Mouse (Mus musculus) stomach, embryonic 16.5 days (tissue): ENCODE data around the gene Pml. TPM values are rescaled to one million over a fixed set of nuclear protein-coding genes. Genes with fewer than 3 reads are reported as not detected.

ENCODE experiments used
- ATAC-seq: fragments of 200-750 bp; cut with Nextera tagmentation; 2 replicates; pipeline ENCODE4 v1.8.0; 2017; ENCODE audit warnings: moderate number of reproducible peaks, moderate TSS enrichment; ENCODE audit not compliant: insufficient read depth, low FRiP score
- H3K27ac ChIP-seq: fragments of 300-500 bp; sonication (generic); 2 replicates; pipeline ENCODE4 v1.5.1; 2014; ENCODE audit warnings: low read length
- H3K27me3 ChIP-seq: fragments of 300-500 bp; sonication (generic); 2 replicates; pipeline ENCODE4 v1.6.1; 2014; ENCODE audit warnings: low read length, control low read depth, mixed read lengths; ENCODE audit not compliant: control insufficient read depth, insufficient read depth
- H3K36me3 ChIP-seq: fragments of 300-500 bp; sonication (generic); 2 replicates; pipeline ENCODE4 v1.6.1; 2014; ENCODE audit warnings: low read length; ENCODE audit not compliant: control insufficient read depth, insufficient read depth
- H3K4me1 ChIP-seq: fragments of 300-500 bp; sonication (generic); 2 replicates; pipeline ENCODE4 v1.6.1; 2014; ENCODE audit warnings: low read length, control low read depth, mixed read lengths; ENCODE audit not compliant: control insufficient read depth, insufficient read depth
- H3K4me2 ChIP-seq: fragments of 300-500 bp; sonication (generic); 2 replicates; pipeline ENCODE4 v1.6.1; 2014; ENCODE audit warnings: low read depth, low read length, mixed read lengths
- H3K4me3 ChIP-seq: fragments of 300-500 bp; sonication (generic); replicated peaks from 2 replicates; pipeline ENCODE4 v1.5.1; 2014; ENCODE audit warnings: mild to moderate bottlenecking, low read length
- H3K9ac ChIP-seq: fragments of 300-500 bp; sonication (generic); 2 replicates; pipeline ENCODE4 v1.6.1; 2014; ENCODE audit warnings: low read length
- H3K9me3 ChIP-seq: fragments of 300-500 bp; sonication (generic); replicated peaks from 2 replicates; pipeline ENCODE4 v1.6.1; 2016; ENCODE audit warnings: low read length, control low read depth; ENCODE audit not compliant: control insufficient read depth
- WGBS: fragments of 180-500 bp; shearing (Covaris S2); extraction: QIAGEN DNeasy Blood & Tissue Kit; methylation state at CpG from one replicate; pipeline ENCODE4 v1.1.7; 2014; 5-methylcytosine and 5-hydroxymethylcytosine counted together
- polyA plus RNA-seq: library from polyadenylated mRNA; unstranded; fragments of >200 nt; fragmentation: Nextera tagmentation; extraction: Ambion mirVana; gene quantifications from 2 replicates; pipeline ENCODE4 v1.2.1, GENCODE M21; 2015

Gene Pml
- polyA plus RNA-seq, 1 experiment from 2014 or later: 17.9 TPM

DNA sequence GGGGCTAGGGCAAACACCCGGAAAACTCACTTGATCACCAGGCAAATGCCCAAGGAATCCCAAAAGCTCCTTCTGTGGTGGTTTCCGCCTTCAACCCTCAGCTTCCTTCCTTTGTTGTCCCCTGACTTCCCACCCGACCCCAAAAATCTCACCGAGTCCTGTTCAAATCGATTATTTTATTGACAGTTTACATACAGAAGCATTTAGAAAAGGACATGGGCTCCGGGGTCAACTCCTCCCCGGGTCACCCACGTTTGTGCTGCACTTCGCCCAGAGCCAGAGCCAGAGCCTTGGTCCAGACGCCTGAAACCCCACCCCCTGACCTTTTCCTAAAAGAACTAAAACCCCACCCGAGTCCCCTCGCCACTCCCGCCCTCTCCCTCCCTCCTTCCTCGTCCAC lies 53.4 kb downstream of the Pml start:
- Histone ChIP-seq H3K27me3 (peaks cover 60% of the 10 kb centered on the region), H3K27ac (no peak overlapping the region), H3K4me1 (peaks cover 28% of the 10 kb centered on the region), H3K9me3 (no peaks in the 10 kb centered on the region), H3K4me3 (peak overlapping the region; percentile 19; the same call in 1 of the 2 replicates), H3K4me2 (no peak overlapping the region; the same call in 1 of the 2 replicates), H3K9ac (no peak overlapping the region), H3K36me3 (no peaks in the 10 kb centered on the region)
- ATAC-seq: no peak
- 6% methylated on average over 14 of the region's 14 CpGs for WGBS

DNA sequence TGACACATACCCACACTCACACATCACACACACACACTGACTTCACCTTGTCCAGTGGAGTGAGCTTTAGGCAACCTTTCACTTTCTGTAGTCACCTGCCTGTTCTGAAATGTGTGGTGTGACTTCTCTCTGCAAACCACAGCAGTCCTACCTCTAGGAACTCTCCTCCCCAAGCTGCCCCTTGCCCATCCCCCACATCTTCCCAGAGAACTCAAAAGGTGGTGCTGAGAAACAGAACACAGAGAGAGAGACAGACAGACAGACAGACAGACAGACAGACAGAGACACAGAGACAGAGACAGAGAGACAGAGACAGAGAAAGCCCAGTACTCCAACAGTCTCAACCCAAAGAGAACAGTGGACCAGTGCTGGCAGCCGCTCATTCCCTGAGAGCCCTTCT lies 53.9 kb downstream of the Pml start:
- Histone ChIP-seq H3K27ac (no peak overlapping the region), H3K4me2 (no peak overlapping the region), H3K27me3 (peaks cover 55% of the 10 kb centered on the region), H3K36me3 (no peaks in the 10 kb centered on the region), H3K9ac (no peak overlapping the region), H3K9me3 (no peaks in the 10 kb centered on the region), H3K4me3 (no peak overlapping the region), H3K4me1 (peaks cover 28% of the 10 kb centered on the region)
- ATAC-seq: no peak
- 28% methylated on average over 1 of the region's 1 CpGs for WGBS

GRCm38 (mm10) chr9:58194222-58194621 lies 55.4 kb downstream of the Pml start:
- 71% methylated on average over 9 of the region's 9 CpGs for WGBS
- no peak overlapping the region for H3K9ac ChIP-seq
- no peak overlapping the region for H3K4me3 ChIP-seq
- H3K9me3 ChIP-seq: no peaks in the 10 kb centered on the region
- H3K27ac ChIP-seq: no peak overlapping the region
- H3K4me1 ChIP-seq: peaks cover 28% of the 10 kb centered on the region
- peaks cover 41% of the 10 kb centered on the region for H3K27me3 ChIP-seq
- H3K36me3 ChIP-seq: no peaks in the 10 kb centered on the region
- no peak for ATAC-seq
- H3K4me2 ChIP-seq: no peak overlapping the region

DNA sequence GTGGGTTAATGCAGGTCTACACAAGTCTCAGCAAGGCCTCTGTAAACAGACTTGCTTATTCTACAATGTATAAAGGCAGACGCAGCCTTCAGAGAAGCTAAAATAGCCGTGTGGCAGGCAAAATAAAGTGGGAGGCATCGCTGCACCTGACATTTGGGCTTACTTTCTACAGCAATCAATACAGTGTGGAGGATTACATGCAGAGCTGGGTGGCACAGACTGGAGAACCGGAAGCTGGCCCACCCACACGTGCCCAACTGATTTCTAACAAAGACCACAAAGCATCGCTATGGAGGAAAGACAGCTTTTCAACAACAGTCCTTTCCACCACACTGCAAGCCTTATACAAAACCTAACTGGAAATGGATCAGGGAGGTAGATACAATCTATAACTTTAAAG lies 65.1 kb downstream of the Pml start:
- H3K9me3 ChIP-seq: no peaks in the 10 kb centered on the region
- 60% methylated on average over 6 of the region's 6 CpGs for WGBS
- no peak overlapping the region for H3K9ac ChIP-seq
- no peak overlapping the region for H3K4me2 ChIP-seq
- H3K27ac ChIP-seq: no peak overlapping the region
- H3K4me1 ChIP-seq: no peaks in the 10 kb centered on the region
- no peaks in the 10 kb centered on the region for H3K36me3 ChIP-seq
- H3K27me3 ChIP-seq: no peaks in the 10 kb centered on the region
- no peak for ATAC-seq
- H3K4me3 ChIP-seq: no peak overlapping the region

- Histone ChIP-seq H3K27me3 (no peaks in the 10 kb centered on the region), H3K4me2 (no peak overlapping the region), H3K9ac (no peak overlapping the region), H3K27ac (no peak overlapping the region), H3K9me3 (no peaks in the 10 kb centered on the region), H3K4me1 (no peaks in the 10 kb centered on the region), H3K4me3 (no peak overlapping the region), H3K36me3 (no peaks in the 10 kb centered on the region)
- ATAC-seq: no peak
- 86% methylated on average over 2 of the region's 2 CpGs for WGBS
Observed at GRCm38 (mm10) chr9:58179390-58179789, 70.2 kb downstream of the Pml start.

- no peak overlapping the region for H3K9ac ChIP-seq
- no peaks in the 10 kb centered on the region for H3K9me3 ChIP-seq
- H3K27me3 ChIP-seq: no peaks in the 10 kb centered on the region
- H3K4me3 ChIP-seq: no peak overlapping the region
- H3K4me2 ChIP-seq: no peak overlapping the region
- no peaks in the 10 kb centered on the region for H3K4me1 ChIP-seq
- no peak overlapping the region for H3K27ac ChIP-seq
- no peak for ATAC-seq
- no peaks in the 10 kb centered on the region for H3K36me3 ChIP-seq
- 76% methylated on average over 4 of the region's 4 CpGs for WGBS
Observed at GRCm38 (mm10) chr9:58177165-58177564, 72.4 kb downstream of the Pml start.

DNA sequence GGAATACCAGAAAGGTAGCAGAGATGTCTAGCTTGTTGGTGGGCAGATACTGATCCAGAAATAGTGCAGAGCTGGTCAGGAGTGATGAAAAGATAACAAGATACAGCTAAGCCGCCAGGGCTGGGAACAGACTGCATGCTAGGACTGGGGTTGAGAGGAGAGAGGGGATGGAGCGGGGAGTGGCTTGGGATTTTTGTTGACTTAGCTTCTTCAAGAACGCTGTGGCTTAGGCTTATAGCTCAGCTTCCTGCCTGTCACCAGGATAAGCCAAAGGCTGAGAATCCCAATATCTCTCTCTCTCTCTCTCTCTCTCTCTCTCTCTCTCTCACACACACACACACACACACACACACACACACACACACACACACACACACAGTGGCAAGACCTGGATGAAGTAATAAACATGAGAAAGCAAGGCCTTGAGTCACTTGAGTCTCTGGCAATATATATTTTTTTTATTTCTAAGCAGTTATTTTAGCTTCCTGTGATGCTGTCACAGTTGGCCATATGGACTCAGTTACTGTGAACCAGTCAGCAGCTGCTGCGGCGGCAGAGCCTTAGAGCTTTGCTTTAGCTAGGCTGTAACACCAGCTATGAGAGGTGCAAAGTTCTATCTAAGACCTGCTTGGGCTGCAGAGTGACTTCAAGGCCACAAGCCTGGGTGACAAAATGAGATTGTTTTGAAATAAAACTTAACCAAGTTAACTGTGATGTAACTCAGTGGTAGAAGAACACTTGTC lies 73.7 kb downstream of the Pml start:
- Histone ChIP-seq H3K36me3 (no peaks in the 10 kb centered on the region), H3K4me1 (no peaks in the 10 kb centered on the region), H3K27me3 (no peaks in the 10 kb centered on the region), H3K27ac (peak overlapping the region; percentile 47; the same call in 1 of the 2 replicates), H3K4me3 (no peak overlapping the region), H3K9ac (no peak overlapping the region), H3K9me3 (no peaks in the 10 kb centered on the region), H3K4me2 (no peak overlapping the region)
- WGBS: 27% methylated on average over 5 of the region's 5 CpGs
- ATAC-seq: peak; percentile 47; the same call in 1 of the 2 replicates

DNA sequence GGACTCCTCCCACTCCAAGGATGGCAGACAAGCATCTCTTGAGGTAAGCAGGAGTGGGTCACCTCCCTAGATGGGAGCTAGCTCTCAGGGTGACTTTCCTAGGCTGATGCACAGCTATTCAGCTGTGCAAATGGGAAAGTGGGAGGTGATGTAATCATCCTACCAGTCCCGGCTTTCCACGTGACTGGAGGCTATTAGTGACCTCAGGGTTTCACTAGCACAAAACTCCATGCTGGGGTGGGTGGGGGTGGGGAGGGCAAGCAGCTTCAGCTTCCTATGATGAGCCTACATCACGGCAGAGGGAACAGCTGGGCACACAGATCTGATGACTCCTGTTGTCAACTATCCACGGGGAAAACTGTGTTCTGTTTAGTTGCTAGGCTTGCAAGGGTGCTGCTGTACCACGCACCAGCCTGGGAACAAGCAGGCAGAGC lies 74.8 kb downstream of the Pml start:
- H3K27ac ChIP-seq: peak overlapping the region; percentile 47; the same call in 1 of the 2 replicates
- WGBS: 31% methylated on average over 5 of the region's 5 CpGs
- ATAC-seq: no peak; the same call in 1 of the 2 replicates
- no peaks in the 10 kb centered on the region for H3K4me1 ChIP-seq
- no peaks in the 10 kb centered on the region for H3K27me3 ChIP-seq
- H3K36me3 ChIP-seq: no peaks in the 10 kb centered on the region
- H3K9ac ChIP-seq: no peak overlapping the region
- H3K4me3 ChIP-seq: no peak overlapping the region
- no peak overlapping the region for H3K4me2 ChIP-seq
- H3K9me3 ChIP-seq: no peaks in the 10 kb centered on the region

DNA sequence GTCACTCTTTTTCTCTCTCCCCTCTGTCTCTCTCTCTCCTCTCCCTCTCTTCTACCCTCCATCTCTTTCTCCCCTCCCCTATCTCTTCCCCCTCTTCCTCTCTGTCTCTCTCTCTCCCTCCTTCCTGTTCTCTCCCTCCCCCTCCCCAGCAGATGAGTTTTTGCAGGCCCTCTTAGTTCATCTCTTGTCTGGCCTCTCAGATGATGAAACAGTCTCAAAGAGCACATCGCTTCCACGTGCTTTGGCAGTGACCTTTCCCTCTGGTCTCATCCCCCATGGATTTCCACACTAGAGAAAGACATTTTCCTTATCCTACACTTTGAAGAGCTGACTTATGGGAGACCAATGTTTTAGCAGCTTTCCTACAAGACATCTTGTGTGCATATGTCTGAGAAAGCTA lies 76.7 kb downstream of the Pml start:
- no peaks in the 10 kb centered on the region for H3K27me3 ChIP-seq
- no peak overlapping the region for H3K27ac ChIP-seq
- ATAC-seq: no peak
- no peaks in the 10 kb centered on the region for H3K36me3 ChIP-seq
- H3K4me1 ChIP-seq: no peaks in the 10 kb centered on the region
- H3K4me2 ChIP-seq: no peak overlapping the region
- H3K4me3 ChIP-seq: no peak overlapping the region
- H3K9ac ChIP-seq: no peak overlapping the region
- WGBS: 69% methylated on average over 2 of the region's 2 CpGs
- H3K9me3 ChIP-seq: no peaks in the 10 kb centered on the region
